Mouse (Mus musculus) cerebellum, postnatal 25 days (tissue): ENCODE measurements around the gene Olfr391-ps.

ENCODE experiments used
- DNase-seq, 2 experiments: peaks; one replicate each; pipeline ENCODE4 v3.0.0; 2021; ENCODE audit warnings: mixed read lengths in 2 of 2

Olfr391-ps gene

GRCm38 (mm10) chr11:73802952-73803351, at the start of gene Olfr391-ps:
Gene Olfr391-ps (minus strand): TSS chr11:73803052.
- DNase-seq, result no peak

- DNase-seq, result no peak
Measured at GRCm38 (mm10) chr11:73851354-73851753, 48.5 kb upstream of the Olfr391-ps start, which contains the start of gene Olfr393. Gene Olfr393 (minus strand): TSS chr11:73851454.

- DNase-seq, result no peak
Measured at GRCm38 (mm10) chr11:73816949-73817348, 14.1 kb upstream of the Olfr391-ps start, which contains the start of gene Olfr392. Gene Olfr392 (minus strand): TSS chr11:73817049.

GRCm38 (mm10) chr11:73782664-73783063, 20.2 kb downstream of the Olfr391-ps start, which contains the start of gene Olfr390:
Gene Olfr390 (plus strand): TSS chr11:73782964.
- no peak for DNase-seq

GRCm38 (mm10) chr11:73780613-73781012, 22.2 kb downstream of the Olfr391-ps start, which contains the start of gene Olfr389:
Gene Olfr389 (minus strand): TSS chr11:73780713.
- no peak for DNase-seq

- no peak for DNase-seq
Measured at GRCm38 (mm10) chr11:73759115-73759514, 43.7 kb downstream of the Olfr391-ps start.
